Mouse (Mus musculus) heart, adult 11 months (tissue): ENCODE measurements around the gene Cox20.

Experiments used
- DNase-seq: peaks from one replicate; pipeline ENCODE4 v3.0.0; 2022

Gene Cox20

GRCm38 (mm10) chr1:178357776-178358710 is 39.1 kb downstream of the Cox20 start:
- peak; percentile 93 for DNase-seq

DNA sequence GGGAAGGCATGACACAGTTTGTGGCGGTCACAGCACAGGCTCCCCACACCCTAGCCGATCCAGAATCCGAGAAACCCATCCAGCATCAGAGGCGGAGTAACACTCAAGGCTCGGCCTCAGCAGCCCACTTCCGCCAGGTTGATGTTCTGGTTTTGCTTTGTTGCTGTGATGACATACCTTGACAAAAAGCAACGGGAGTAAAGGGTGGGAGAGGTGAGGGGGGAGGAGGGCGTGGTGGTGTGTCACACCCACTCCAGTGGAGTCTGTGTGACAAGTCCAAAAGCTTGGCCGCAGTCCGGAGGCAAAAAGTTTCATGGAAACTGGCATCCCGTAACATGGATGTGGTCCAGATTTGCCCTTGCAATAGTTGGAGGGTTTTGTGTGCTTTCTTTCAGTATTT is 41.3 kb downstream of the Cox20 start:
- no peak for DNase-seq

DNA sequence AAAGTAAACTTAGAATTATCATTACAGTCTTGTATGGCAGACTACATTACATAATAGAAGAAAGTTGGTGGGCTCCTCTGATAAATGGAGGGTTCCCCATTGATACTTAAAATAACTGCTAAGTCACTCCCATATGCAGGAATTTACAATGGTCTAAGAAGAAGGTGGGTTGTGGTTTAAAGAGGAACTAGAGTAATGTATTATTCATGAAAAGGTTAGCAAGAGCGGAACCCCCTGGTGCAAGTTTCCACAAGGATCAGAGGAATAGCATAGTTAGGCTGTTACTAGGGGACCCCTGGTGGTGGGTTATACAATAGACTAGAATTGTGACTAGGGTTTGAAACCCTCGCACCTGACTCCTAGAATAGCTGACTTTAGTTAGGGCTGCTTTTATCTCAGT is 41.8 kb downstream of the Cox20 start:
- no peak for DNase-seq

GRCm38 (mm10) chr1:178365171-178365570 is 46.2 kb downstream of the Cox20 start:
- no peak for DNase-seq

DNA sequence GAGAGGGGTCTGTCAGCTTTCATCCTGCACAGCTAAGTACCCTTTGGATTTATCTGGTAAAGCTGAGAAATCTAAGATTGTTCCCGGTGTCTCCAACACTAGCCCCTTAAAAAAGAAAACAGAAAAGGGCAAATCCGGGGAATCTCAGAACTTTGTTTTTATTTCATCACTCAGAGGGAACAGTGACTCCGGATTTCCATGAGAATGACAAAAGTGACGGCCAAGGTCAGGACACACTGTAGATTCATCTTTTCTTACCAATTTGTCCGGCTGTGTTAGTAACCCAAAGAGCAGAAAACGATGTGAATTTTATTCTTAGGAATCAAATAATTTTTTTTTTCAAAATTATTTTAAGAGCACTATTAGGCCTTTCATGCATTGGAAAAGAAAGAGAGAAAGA is 49.2 kb downstream of the Cox20 start:
- no peak for DNase-seq

DNA sequence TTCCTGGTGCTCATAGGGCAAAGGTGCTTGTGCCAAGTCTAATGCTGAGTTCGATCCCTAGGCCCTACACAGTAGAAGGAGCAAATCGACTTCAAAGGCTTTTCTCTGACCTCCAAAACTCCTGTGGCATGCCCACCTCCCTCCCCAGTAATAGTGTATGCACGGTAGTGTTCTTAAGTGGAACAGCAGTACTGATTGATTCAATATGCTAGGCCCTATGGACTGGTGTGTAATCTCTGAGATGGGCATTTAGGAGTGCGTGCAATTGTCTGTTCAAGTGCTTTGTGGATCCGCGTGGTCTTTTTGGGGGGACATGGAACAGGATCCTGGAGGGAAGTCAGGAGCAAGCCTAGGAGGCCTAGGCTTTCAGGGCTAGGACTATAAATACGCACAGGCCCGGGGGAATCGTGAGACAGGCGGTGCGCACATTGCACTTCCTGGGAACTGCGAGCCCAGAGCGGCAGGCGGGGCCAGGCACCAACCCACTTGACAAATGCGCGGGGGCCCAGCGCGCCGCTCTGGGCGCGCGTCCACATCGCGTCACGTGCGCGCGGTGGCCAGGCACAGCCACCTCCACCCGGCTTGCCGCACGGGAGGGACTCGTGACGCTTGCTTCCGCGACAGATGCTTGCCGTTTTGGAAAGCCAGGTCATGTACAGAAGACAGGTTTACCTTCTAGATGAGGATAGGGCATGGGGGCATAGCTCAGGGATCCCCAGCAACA is 49.8 kb downstream of the Cox20 start:
- peak; percentile 100 for DNase-seq

DNA sequence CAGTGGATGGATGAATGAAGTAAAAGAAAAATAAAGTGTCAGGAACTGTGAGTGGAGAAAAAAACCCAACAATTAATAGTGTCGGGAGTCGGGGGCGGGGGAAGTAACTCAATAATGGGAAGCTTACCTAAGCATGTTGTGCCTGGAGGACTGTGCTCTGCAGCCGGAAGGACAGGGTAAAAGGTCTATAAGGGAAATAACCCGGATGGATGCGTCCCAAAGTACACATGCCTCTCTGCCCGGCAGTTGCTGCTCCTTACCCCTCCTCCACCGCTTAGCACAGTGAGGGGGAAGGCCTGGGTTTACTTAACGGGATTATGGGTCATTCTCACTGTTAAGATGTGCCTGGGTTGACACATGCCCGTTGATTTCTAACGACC is 50.3 kb downstream of the Cox20 start:
- DNase-seq: peak; percentile 96
